Mouse (Mus musculus): ENCODE measurements around the gene Tmtc3. TPM values are rescaled to one million over a fixed set of nuclear protein-coding genes. Genes with fewer than 3 reads are reported as not detected.
"Not testable (repeated sequence)": the region's sequence is repeated elsewhere in the genome, so short reads cannot be mapped to it uniquely, and the experiment has no call there.

Tmtc3 gene
- polyA plus RNA-seq, 1 experiment from 2014 or later, result 21.5 TPM

DNA sequence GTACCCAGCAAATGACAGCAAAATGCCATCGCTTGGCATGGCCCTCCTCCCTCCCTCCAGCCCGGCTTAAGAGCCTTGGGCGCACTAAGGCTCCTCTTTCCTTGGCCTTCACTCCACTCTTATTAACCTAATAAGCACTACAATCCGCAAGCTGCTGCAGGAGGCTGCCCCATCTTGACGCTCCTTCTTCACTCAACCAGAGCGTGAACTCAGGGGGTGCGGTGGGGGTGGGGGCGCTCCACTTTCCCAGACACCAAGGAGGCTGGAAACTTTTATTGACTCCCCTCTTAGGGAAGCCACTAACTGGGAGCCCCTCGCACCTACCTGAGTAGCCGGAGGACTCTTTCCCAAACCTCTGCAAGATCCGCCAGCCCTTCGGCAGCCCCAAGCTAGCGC is 451 bp downstream of the Tmtc3 start:
- H3K9ac ChIP-seq (ENCODE audit: low read length), result peak overlapping the region; percentile 91
- under 1% methylated on average over 13 of the region's 13 CpGs for WGBS
- peak overlapping the region; percentile 80 for H3K4me2 ChIP-seq (ENCODE audit: low read length)
- H3K36me3 ChIP-seq (ENCODE audit: control insufficient read depth, insufficient read depth, low read length), result peaks cover 5% of the 10 kb centered on the region; the same call in 1 of the 2 replicates
- ATAC-seq (ENCODE audit: insufficient number of reproducible peaks, insufficient read depth, low FRiP score, low read depth), result peak; percentile 24
- H3K27me3 ChIP-seq (ENCODE audit: control insufficient read depth, insufficient read depth, low read length), result no peaks in the 10 kb centered on the region
- H3K27ac ChIP-seq (replicated peaks in 1 of 2; ENCODE audit: control insufficient read depth in 1 of 2, insufficient read depth in 1 of 2, low read depth in 2 of 2, low read length in 2 of 2), result peak overlapping the region; percentile 58 to 68
- peaks cover 0 to 3% of the 10 kb centered on the region in 2 experiments; a peak in 1 of 4 replicates for H3K4me1 ChIP-seq (ENCODE audit: control insufficient read depth in 2 of 2, insufficient read depth in 2 of 2, low read length in 2 of 2)
- H3K4me3 ChIP-seq (ENCODE audit: control insufficient read depth in 1 of 2, insufficient read depth in 1 of 2, low read depth in 1 of 2, low read length in 2 of 2), result peak overlapping the region; percentile 85 to 93
- H3K9me3 ChIP-seq (ENCODE audit: control insufficient read depth, low read length), result no peaks in the 10 kb centered on the region

DNA sequence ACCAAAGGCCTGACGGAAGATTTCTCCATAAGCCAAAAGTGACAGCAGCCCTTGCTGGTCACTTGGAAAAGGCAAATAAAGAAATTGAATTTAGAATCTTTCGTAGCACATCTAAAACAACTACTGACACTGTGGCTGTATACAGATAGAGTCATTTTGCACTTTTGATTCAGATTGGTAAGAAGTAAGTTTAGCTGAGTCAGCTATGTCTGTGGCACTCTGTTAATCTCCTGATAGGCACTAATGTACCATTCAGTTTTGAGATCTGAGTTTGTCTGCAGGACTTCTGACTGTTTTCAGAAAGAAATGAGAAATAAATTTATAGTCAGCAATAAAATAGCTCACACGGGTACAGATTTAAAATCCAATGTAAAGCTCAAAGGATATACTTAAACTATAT is 7.6 kb downstream of the Tmtc3 start:
- Histone ChIP-seq H3K27me3 (ENCODE audit: control insufficient read depth, insufficient read depth, low read length) (no peaks in the 10 kb centered on the region), H3K27ac (replicated peaks in 1 of 2; ENCODE audit: control insufficient read depth in 1 of 2, insufficient read depth in 1 of 2, low read depth in 2 of 2, low read length in 2 of 2) (no peak overlapping the region), H3K4me1 (ENCODE audit: control insufficient read depth in 2 of 2, insufficient read depth in 2 of 2, low read length in 2 of 2) (no peaks in the 10 kb centered on the region), H3K4me2 (ENCODE audit: low read length) (no peak overlapping the region), H3K9ac (ENCODE audit: low read length) (no peak overlapping the region), H3K9me3 (ENCODE audit: control insufficient read depth, low read length) (no peaks in the 10 kb centered on the region), H3K36me3 (ENCODE audit: control insufficient read depth, insufficient read depth, low read length) (peaks cover 22% of the 10 kb centered on the region), H3K4me3 (ENCODE audit: control insufficient read depth in 1 of 2, insufficient read depth in 1 of 2, low read depth in 1 of 2, low read length in 2 of 2) (no peak overlapping the region)
- 90% methylated on average over 3 of the region's 3 CpGs for WGBS
- no peak for ATAC-seq (ENCODE audit: insufficient number of reproducible peaks, insufficient read depth, low FRiP score, low read depth)

DNA sequence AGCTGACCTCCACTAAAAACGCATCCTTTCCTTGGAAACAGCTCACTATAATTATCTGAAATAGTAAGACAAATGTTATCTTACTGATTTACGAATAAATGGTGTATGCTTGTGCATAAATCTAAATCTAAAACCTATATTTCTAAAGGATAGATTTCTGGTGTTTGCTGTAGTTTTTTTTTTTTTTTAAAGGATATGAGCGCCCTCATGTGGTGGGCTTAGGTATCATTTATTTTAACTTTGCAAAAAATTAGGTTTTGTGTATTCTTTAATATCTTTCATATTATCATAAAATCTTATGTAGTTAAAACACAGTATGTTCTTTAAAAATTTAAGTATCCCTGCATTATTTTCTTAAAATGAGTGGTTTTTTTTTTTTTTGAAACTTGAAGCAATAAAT is 12.1 kb downstream of the Tmtc3 start:
- H3K4me2 ChIP-seq (ENCODE audit: low read length), result no peak overlapping the region
- 48% methylated on average over 3 of the region's 3 CpGs for WGBS
- H3K9ac ChIP-seq (ENCODE audit: low read length), result no peak overlapping the region
- H3K9me3 ChIP-seq (ENCODE audit: control insufficient read depth, low read length), result no peaks in the 10 kb centered on the region
- no peak for ATAC-seq (ENCODE audit: insufficient number of reproducible peaks, insufficient read depth, low FRiP score, low read depth)
- H3K27me3 ChIP-seq (ENCODE audit: control insufficient read depth, insufficient read depth, low read length), result no peaks in the 10 kb centered on the region
- no peak overlapping the region for H3K27ac ChIP-seq (replicated peaks in 1 of 2; ENCODE audit: control insufficient read depth in 1 of 2, insufficient read depth in 1 of 2, low read depth in 2 of 2, low read length in 2 of 2)
- H3K4me1 ChIP-seq (ENCODE audit: control insufficient read depth in 2 of 2, insufficient read depth in 2 of 2, low read length in 2 of 2), result no peaks in the 10 kb centered on the region
- no peak overlapping the region for H3K4me3 ChIP-seq (ENCODE audit: control insufficient read depth in 1 of 2, insufficient read depth in 1 of 2, low read depth in 1 of 2, low read length in 2 of 2)
- H3K36me3 ChIP-seq (ENCODE audit: control insufficient read depth, insufficient read depth, low read length), result peaks cover 48% of the 10 kb centered on the region

DNA sequence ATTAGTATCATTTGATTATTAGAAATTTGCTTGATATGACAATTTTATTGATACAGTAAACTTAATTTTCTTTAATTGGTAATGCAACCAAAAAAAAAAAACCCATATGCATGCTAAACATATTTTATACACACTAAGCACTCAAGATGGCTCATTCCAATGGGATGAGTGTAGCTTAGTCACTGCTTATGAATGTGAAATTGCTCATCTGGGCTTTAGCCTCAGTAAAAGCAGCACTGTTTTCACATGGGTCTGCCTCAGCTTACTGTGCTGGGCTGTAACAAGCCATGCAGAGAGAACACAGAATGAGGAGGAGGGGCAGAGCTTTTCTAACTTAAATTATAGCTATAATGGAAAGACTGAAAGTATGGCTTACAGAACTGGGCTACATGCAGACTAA is 26.6 kb downstream of the Tmtc3 start:
- Histone ChIP-seq H3K9me3 (ENCODE audit: control insufficient read depth, low read length) (no peaks in the 10 kb centered on the region), H3K27me3 (ENCODE audit: control insufficient read depth, insufficient read depth, low read length) (no peaks in the 10 kb centered on the region), H3K9ac (ENCODE audit: low read length) (no peak overlapping the region), H3K4me2 (ENCODE audit: low read length) (no peak overlapping the region), H3K4me3 (ENCODE audit: control insufficient read depth in 1 of 2, insufficient read depth in 1 of 2, low read depth in 1 of 2, low read length in 2 of 2) (no peak overlapping the region), H3K36me3 (ENCODE audit: control insufficient read depth, insufficient read depth, low read length) (peaks cover 45% of the 10 kb centered on the region), H3K4me1 (ENCODE audit: control insufficient read depth in 2 of 2, insufficient read depth in 2 of 2, low read length in 2 of 2) (no peaks in the 10 kb centered on the region), H3K27ac (replicated peaks in 1 of 2; ENCODE audit: control insufficient read depth in 1 of 2, insufficient read depth in 1 of 2, low read depth in 2 of 2, low read length in 2 of 2) (no peak overlapping the region)
- ATAC-seq (ENCODE audit: insufficient number of reproducible peaks, insufficient read depth, low FRiP score, low read depth), result no peak

DNA sequence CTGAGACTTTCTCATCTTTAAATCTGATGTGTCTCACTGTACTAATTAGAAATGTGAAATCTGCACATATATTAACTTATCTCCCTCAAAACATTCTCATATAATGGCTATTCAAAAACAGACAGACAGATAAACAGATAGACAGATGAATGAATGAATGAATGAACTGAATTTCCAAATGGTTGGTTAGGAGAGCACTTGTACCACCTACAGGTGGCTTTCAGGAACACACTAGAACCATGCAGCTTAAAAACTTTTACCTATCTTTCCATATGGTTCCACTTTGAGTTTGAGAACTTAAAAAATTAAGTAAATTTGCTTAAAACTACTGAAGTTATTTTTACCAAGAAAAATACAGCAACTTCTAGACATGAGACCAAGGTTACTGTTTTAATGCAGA is 37.8 kb downstream of the Tmtc3 start:
- Histone ChIP-seq H3K4me1 (ENCODE audit: control insufficient read depth in 2 of 2, insufficient read depth in 2 of 2, low read length in 2 of 2) (no peaks in the 10 kb centered on the region), H3K27me3 (ENCODE audit: control insufficient read depth, insufficient read depth, low read length) (no peaks in the 10 kb centered on the region), H3K27ac (replicated peaks in 1 of 2; ENCODE audit: control insufficient read depth in 1 of 2, insufficient read depth in 1 of 2, low read depth in 2 of 2, low read length in 2 of 2) (no peak overlapping the region), H3K4me2 (ENCODE audit: low read length) (no peak overlapping the region), H3K4me3 (ENCODE audit: control insufficient read depth in 1 of 2, insufficient read depth in 1 of 2, low read depth in 1 of 2, low read length in 2 of 2) (no peak overlapping the region), H3K36me3 (ENCODE audit: control insufficient read depth, insufficient read depth, low read length) (peaks cover 51% of the 10 kb centered on the region), H3K9me3 (ENCODE audit: control insufficient read depth, low read length) (no peaks in the 10 kb centered on the region), H3K9ac (ENCODE audit: low read length) (no peak overlapping the region)
- ATAC-seq (ENCODE audit: insufficient number of reproducible peaks, insufficient read depth, low FRiP score, low read depth), result no peak

- ATAC-seq (ENCODE audit: insufficient number of reproducible peaks, insufficient read depth, low FRiP score, low read depth), result no peak
- no peak overlapping the region for H3K27ac ChIP-seq (replicated peaks in 1 of 2; ENCODE audit: control insufficient read depth in 1 of 2, insufficient read depth in 1 of 2, low read depth in 2 of 2, low read length in 2 of 2)
- 59% methylated on average over 2 of the region's 2 CpGs for WGBS
- no peaks in the 10 kb centered on the region for H3K4me1 ChIP-seq (ENCODE audit: control insufficient read depth in 2 of 2, insufficient read depth in 2 of 2, low read length in 2 of 2)
- H3K4me2 ChIP-seq (ENCODE audit: low read length), result no peak overlapping the region
- no peak overlapping the region for H3K4me3 ChIP-seq (ENCODE audit: control insufficient read depth in 1 of 2, insufficient read depth in 1 of 2, low read depth in 1 of 2, low read length in 2 of 2)
- no peaks in the 10 kb centered on the region for H3K36me3 ChIP-seq (ENCODE audit: control insufficient read depth, insufficient read depth, low read length)
- H3K9ac ChIP-seq (ENCODE audit: low read length), result no peak overlapping the region
- no peaks in the 10 kb centered on the region for H3K9me3 ChIP-seq (ENCODE audit: control insufficient read depth, low read length)
- H3K27me3 ChIP-seq (ENCODE audit: control insufficient read depth, insufficient read depth, low read length), result no peaks in the 10 kb centered on the region
Observed at GRCm38 (mm10) chr10:100427592-100427991, 59.6 kb downstream of the Tmtc3 start.

DNA sequence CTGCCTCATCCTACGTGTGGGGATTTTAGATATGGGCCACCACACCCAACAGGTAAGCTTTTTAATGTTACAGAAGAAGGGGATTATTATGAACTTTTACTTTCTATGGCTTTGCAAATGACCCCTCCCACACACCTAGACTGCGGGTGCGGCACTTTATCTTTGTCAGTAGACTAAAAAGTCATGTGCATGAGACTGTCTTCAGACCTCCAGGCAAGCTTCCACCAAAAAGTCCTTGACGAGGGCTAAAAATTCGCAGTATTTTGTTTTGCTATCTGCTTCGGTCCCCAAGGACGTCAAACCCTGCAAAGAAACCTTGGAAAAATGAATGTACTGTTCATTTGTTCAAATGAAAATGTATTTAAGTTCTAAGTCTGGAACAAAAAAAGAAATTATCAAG is 71.6 kb downstream of the Tmtc3 start:
- H3K9me3 ChIP-seq (ENCODE audit: control insufficient read depth, low read length), result no peaks in the 10 kb centered on the region
- H3K27ac ChIP-seq (replicated peaks in 1 of 2; ENCODE audit: control insufficient read depth in 1 of 2, insufficient read depth in 1 of 2, low read depth in 2 of 2, low read length in 2 of 2), result no peak overlapping the region

DNA sequence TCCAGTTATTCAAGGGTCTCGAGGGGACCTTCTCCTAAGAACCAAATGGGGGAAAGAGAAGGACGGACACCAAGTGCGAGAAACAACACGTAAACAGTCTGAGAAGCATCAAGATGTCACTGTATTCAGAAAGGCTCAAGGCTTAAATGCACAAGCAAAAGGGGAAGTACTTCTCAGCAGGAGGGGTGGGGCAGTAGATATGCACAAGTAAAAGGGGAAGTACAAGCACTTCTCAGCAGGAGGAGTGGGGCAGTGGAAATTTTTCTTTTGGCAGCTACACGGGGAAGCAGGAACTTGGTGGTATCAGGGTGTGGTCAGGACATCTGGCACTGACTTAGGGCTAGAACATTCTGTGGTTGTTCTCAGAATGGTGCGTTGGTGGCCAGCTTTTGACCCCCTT is 84.8 kb downstream of the Tmtc3 start:
- H3K36me3 ChIP-seq (ENCODE audit: control insufficient read depth, insufficient read depth, low read length); H3K27ac ChIP-seq (replicated peaks in 1 of 2; ENCODE audit: control insufficient read depth in 1 of 2, insufficient read depth in 1 of 2, low read depth in 2 of 2, low read length in 2 of 2); ATAC-seq (ENCODE audit: insufficient number of reproducible peaks, insufficient read depth, low FRiP score, low read depth); H3K4me3 ChIP-seq (ENCODE audit: control insufficient read depth in 1 of 2, insufficient read depth in 1 of 2, low read depth in 1 of 2, low read length in 2 of 2); H3K9ac ChIP-seq (ENCODE audit: low read length); H3K9me3 ChIP-seq (ENCODE audit: control insufficient read depth, low read length); H3K27me3 ChIP-seq (ENCODE audit: control insufficient read depth, insufficient read depth, low read length); H3K4me2 ChIP-seq (ENCODE audit: low read length); H3K4me1 ChIP-seq (ENCODE audit: control insufficient read depth in 2 of 2, insufficient read depth in 2 of 2, low read length in 2 of 2): not testable (repeated sequence)
- 74% methylated on average over 6 of the region's 6 CpGs for WGBS

More for the DNA sequence above, 71.6 kb downstream of the Tmtc3 start:
- no peaks in the 10 kb centered on the region for H3K36me3 ChIP-seq (ENCODE audit: control insufficient read depth, insufficient read depth, low read length)
- no peaks in the 10 kb centered on the region for H3K4me1 ChIP-seq (ENCODE audit: control insufficient read depth in 2 of 2, insufficient read depth in 2 of 2, low read length in 2 of 2)
- no peak overlapping the region for H3K4me2 ChIP-seq (ENCODE audit: low read length)
- H3K9ac ChIP-seq (ENCODE audit: low read length), result no peak overlapping the region
- 81% methylated on average over 7 of the region's 7 CpGs for WGBS
- no peaks in the 10 kb centered on the region for H3K27me3 ChIP-seq (ENCODE audit: control insufficient read depth, insufficient read depth, low read length)
- H3K4me3 ChIP-seq (ENCODE audit: control insufficient read depth in 1 of 2, insufficient read depth in 1 of 2, low read depth in 1 of 2, low read length in 2 of 2), result no peak overlapping the region
- no peak for ATAC-seq (ENCODE audit: insufficient number of reproducible peaks, insufficient read depth, low FRiP score, low read depth)

Measured in heart, embryonic 14.5 days (tissue).